Mouse (Mus musculus): ENCODE measurements around the gene Duoxa2. TPM values are rescaled to one million over a fixed set of nuclear protein-coding genes. Genes with fewer than 3 reads are reported as not detected.

Duoxa2 gene
- polyA plus RNA-seq, 1 experiment from 2014 or later: 98.8 TPM

GRCm38 (mm10) chr2:122351156-122351930 is 52.6 kb downstream of the Duoxa2 start:
- DNase-seq (ENCODE audit: low spot score) (no peak), ATAC-seq (ENCODE audit: low FRiP score, low TSS enrichment) (no peak)
- H3K4me1 ChIP-seq (replicated peaks; ENCODE audit: control insufficient read depth, insufficient read depth): peaks cover 7% of the 10 kb centered on the region; the same call in 1 of the 2 replicates
- H3K9me3 ChIP-seq (ENCODE audit: control insufficient read depth, low read length): no peaks in the 10 kb centered on the region
- H3K4me2 ChIP-seq (replicated peaks; ENCODE audit: low read depth): no peak overlapping the region
- no peaks in the 10 kb centered on the region for H3K27me3 ChIP-seq (ENCODE audit: control insufficient read depth, insufficient read depth, low read length)
- H3K9ac ChIP-seq (ENCODE audit: low read length): no peak overlapping the region; the same call in 1 of the 2 replicates
- 52% methylated on average over 5 of the region's 5 CpGs for WGBS
- no peaks in the 10 kb centered on the region for H3K36me3 ChIP-seq (ENCODE audit: control insufficient read depth, insufficient read depth, low read length)
- peak overlapping the region; percentile 69; the same call in 1 of the 2 replicates for H3K27ac ChIP-seq (replicated peaks)
- no peak for TF ChIP-seq CTCF (IDR thresholded peaks at IDR 0.05; ENCODE audit: low read depth)
- no peak for TF ChIP-seq EP300 (optimal IDR thresholded peaks at IDR 0.05)
- no peak overlapping the region for H3K4me3 ChIP-seq (ENCODE audit: low read depth, low read length)

- Histone ChIP-seq H3K4me1 (replicated peaks; ENCODE audit: control insufficient read depth, insufficient read depth) (peaks cover 7% of the 10 kb centered on the region; the same call in 1 of the 2 replicates), H3K4me2 (replicated peaks; ENCODE audit: low read depth) (peak overlapping the region; percentile 11; the same call in 1 of the 2 replicates), H3K36me3 (ENCODE audit: control insufficient read depth, insufficient read depth, low read length) (no peaks in the 10 kb centered on the region), H3K27ac (replicated peaks) (peak overlapping the region; percentile 69; the same call in 1 of the 2 replicates), H3K4me3 (ENCODE audit: low read depth, low read length) (no peak overlapping the region), H3K9me3 (ENCODE audit: control insufficient read depth, low read length) (no peaks in the 10 kb centered on the region), H3K27me3 (ENCODE audit: control insufficient read depth, insufficient read depth, low read length) (no peaks in the 10 kb centered on the region), H3K9ac (ENCODE audit: low read length) (no peak overlapping the region)
- 22% methylated on average over 4 of the region's 4 CpGs for WGBS
- ATAC-seq (ENCODE audit: low FRiP score, low TSS enrichment): no peak
- DNase-seq (ENCODE audit: low spot score): peak; percentile 53
- TF ChIP-seq EP300 (optimal IDR thresholded peaks at IDR 0.05) (no peak), CTCF (IDR thresholded peaks at IDR 0.05; ENCODE audit: low read depth) (no peak)
Measured at GRCm38 (mm10) chr2:122351931-122352329, 53.2 kb downstream of the Duoxa2 start.

Other genes starting within 250 kb of the Duoxa2 start
- gene Spg11, start 180.5 kb upstream of the Duoxa2 start, polyA plus RNA-seq (2015; fragmentation: Nextera tagmentation; extraction: Ambion mirVana): 2.7 and 3.2 TPM in 2 replicates
- 445 and 475 TPM in 2 replicates for gene B2m, start 151.2 kb upstream of the Duoxa2 start, polyA plus RNA-seq (2015; fragmentation: Nextera tagmentation; extraction: Ambion mirVana)
- 0.05 TPM in 1 of 2 replicates, not detected in the other for gene Trim69, start 138.2 kb upstream of the Duoxa2 start, polyA plus RNA-seq (2015; fragmentation: Nextera tagmentation; extraction: Ambion mirVana)
- gene Patl2, start 112.7 kb upstream of the Duoxa2 start, polyA plus RNA-seq (2015; fragmentation: Nextera tagmentation; extraction: Ambion mirVana): not detected in 2 replicates
- not detected in 2 replicates for gene Terb2, start 112.6 kb upstream of the Duoxa2 start, polyA plus RNA-seq (2015; fragmentation: Nextera tagmentation; extraction: Ambion mirVana)
- gene Sord, start 64.2 kb upstream of the Duoxa2 start, polyA plus RNA-seq (2015; fragmentation: Nextera tagmentation; extraction: Ambion mirVana): 49.7 and 51.2 TPM in 2 replicates
- gene Duox2, start 451 bp upstream of the Duoxa2 start, polyA plus RNA-seq (2015; fragmentation: Nextera tagmentation; extraction: Ambion mirVana): 15.2 and 17.2 TPM in 2 replicates
- 17.3 and 19.4 TPM in 2 replicates for gene Duoxa1, start 14.8 kb downstream of the Duoxa2 start, polyA plus RNA-seq (2015; fragmentation: Nextera tagmentation; extraction: Ambion mirVana)
- gene Duox1, start 16.8 kb downstream of the Duoxa2 start, polyA plus RNA-seq (2015; fragmentation: Nextera tagmentation; extraction: Ambion mirVana): 3.5 and 4.3 TPM in 2 replicates
- gene Shf, start 70.3 kb downstream of the Duoxa2 start, polyA plus RNA-seq (2015; fragmentation: Nextera tagmentation; extraction: Ambion mirVana): 1.6 and 1.7 TPM in 2 replicates
- 10.6 and 12.9 TPM in 2 replicates for gene Slc28a2, start 127.6 kb downstream of the Duoxa2 start, polyA plus RNA-seq (2015; fragmentation: Nextera tagmentation; extraction: Ambion mirVana)
- not detected in 2 replicates for gene Gm14085, start 186.0 kb downstream of the Duoxa2 start, polyA plus RNA-seq (2015; fragmentation: Nextera tagmentation; extraction: Ambion mirVana)